Mouse (Mus musculus) mammary gland, adult 2 months (tissue): ENCODE data around the gene Il1f5. TPM values are rescaled to one million over a fixed set of nuclear protein-coding genes. Genes with fewer than 3 reads are reported as not detected.

ENCODE experiments used
- polyA plus RNA-seq: library from polyadenylated mRNA; depleted of rRNA; stranded (reverse); fragments of >200 nt; gene quantifications from 2 replicates; pipeline ENCODE4 v1.2.3, GENCODE M21; 2012; ENCODE audit warnings: low replicate concordance; rRNA removed

Il1f5 gene
- 0.91 TPM in 1 of 2 replicates, not detected in the other for polyA plus RNA-seq

DNA sequence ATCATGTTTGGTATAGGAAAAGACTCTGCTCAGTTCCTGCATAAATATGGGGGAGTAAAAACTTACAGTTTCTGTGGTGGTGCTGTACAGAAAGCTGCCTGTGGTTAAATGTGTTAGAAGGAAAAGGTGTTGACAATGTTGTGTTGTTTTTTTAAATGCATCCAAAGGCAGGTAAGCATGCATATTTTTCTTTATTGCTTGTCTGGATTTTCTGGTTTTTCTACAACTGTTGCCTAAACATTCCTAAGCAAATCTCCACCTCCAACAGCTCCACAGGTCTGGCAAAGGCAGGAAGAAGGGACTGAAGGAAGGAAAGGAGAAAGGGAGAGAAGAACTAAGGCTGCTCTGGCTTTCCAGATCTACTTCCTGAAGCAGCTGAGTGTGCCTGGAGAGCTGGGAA is at the start of gene Il1f5:
Il1f5 (plus strand) TSS at position 301 of the 400 bp plus-strand sequence.

DNA sequence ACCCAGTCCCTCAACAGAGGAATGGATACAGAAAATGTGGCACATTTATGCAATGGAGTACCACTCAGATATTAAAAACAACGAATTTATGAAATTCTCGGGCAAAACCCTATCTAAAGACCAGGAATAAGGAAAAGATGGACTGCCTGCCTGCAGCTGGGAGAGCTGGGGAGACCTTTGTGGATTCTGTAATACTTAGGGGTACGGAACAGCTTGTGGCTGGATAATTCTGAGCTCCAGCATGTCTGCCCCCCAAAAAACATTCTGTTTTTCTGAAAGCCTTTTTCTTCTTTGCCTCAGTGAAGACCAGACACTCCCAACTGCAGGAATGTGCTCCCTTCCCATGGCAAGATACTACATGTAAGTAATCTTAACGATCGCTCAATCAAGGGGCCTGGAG is 14.1 kb downstream of the Il1f5 start, which contains the start of gene Il1f10:
Il1f10 (plus strand) TSS at position 301 of the 400 bp plus-strand sequence.

Other genes with a start within 250 kb of the Il1f5 start
- gene Hnmt, start 227.6 kb upstream of the Il1f5 start, polyA plus RNA-seq: 1.3 and 4.0 TPM in 2 replicates
- gene Tbpl2, start 180.4 kb upstream of the Il1f5 start, polyA plus RNA-seq: not detected in 2 replicates
- gene Il1f8, start 123.8 kb upstream of the Il1f5 start, polyA plus RNA-seq: 0.24 TPM in 1 of 2 replicates, not detected in the other
- gene Il1f9, start 90.5 kb upstream of the Il1f5 start, polyA plus RNA-seq: 0.16 TPM in 1 of 2 replicates, not detected in the other
- not detected in 2 replicates for gene Il1f6, start 61.5 kb upstream of the Il1f5 start, polyA plus RNA-seq
- gene Il1f10, start 14.2 kb downstream of the Il1f5 start, polyA plus RNA-seq: not detected in 2 replicates
- gene Il1rn, start 59.9 kb downstream of the Il1f5 start, polyA plus RNA-seq: 1.6 and 1.8 TPM in 2 replicates
- gene Psd4, start 90.6 kb downstream of the Il1f5 start, polyA plus RNA-seq: 20.4 and 23.1 TPM in 2 replicates
- gene Pax8, start 198.6 kb downstream of the Il1f5 start, polyA plus RNA-seq: not detected in 2 replicates